Mouse (Mus musculus) embryonic fibroblast, embryonic 13.5 days (primary cell): ENCODE data around the gene Atp10a.

Experiments
- CTCF ChIP-seq: IDR thresholded peaks from 2 replicates; pipeline ENCODE4 v1.5.1; 2011; ENCODE audit warnings: mild to moderate bottlenecking, control low read depth, low read length, moderate library complexity, borderline replicate concordance; ENCODE audit not compliant: insufficient read depth
- POLR2A ChIP-seq: IDR thresholded peaks from 2 replicates; pipeline ENCODE4 v1.6.1; 2011; ENCODE audit warnings: low read depth, mild to moderate bottlenecking, control low read depth, low read length, moderate library complexity

GRCm38 (mm10) chr7:58626305-58627155, 29.4 kb upstream of the Atp10a start:
- TF ChIP-seq CTCF = no peak
- no peak for TF ChIP-seq POLR2A
